Mouse (Mus musculus): Measurements from ENCODE around the gene Cyp3a57.
A peak's percentile ranks its signal among the peaks of the same experiment; 100 is the strongest.
"Not testable (repeated sequence)": the region's sequence is repeated elsewhere in the genome, so short reads cannot be mapped to it uniquely, and the experiment has no call there.

The Cyp3a57 gene

GRCm38 (mm10) chr5:145344941-145345340, at the start of gene Cyp3a57:
TSS of gene Cyp3a57 (plus strand) at chr5:145345279.
- DNase-seq (ENCODE audit: low read depth, low spot score) = no peak

DNA sequence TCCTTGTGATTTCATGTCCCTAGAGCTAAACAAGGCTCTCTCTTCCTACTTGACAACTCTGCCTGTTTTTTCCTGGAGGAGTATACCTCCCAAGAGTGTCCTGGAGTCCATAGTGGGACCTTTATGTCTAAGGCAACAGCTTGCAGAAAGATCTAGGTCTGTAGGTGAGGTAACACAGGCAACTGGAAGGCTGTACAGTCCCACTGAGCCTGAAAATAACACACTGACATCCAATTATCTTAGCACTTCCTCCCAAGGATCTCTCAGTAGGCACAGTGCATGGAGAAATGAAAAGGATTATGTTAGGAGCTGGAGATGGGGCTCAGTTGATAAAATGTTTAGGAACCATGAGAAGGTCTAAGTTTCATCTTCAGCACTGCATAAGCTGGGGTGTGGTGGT, 44.6 kb upstream of the Cyp3a57 start:
- DNase-seq (ENCODE audit: low read depth, low spot score) = no peak

DNA sequence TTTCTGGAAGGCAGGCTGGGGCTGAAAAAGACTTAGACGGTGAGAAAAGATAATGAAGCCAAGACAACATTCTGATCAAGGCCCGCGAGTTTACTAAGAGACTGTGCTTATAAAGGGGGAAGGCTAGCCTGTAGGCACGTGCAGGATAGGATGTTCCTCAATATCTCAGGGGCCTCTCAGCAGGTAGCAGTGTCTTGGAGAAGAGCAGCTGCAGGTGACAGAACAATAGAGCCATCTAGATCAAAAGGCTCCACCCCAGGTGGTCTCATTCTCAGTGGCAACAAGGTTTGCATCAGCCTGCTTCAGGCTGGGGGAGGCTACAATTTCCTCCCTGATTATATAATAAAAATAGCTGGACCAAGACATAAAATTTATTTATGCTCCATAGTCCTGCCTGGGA, 43.3 kb upstream of the Cyp3a57 start:
- peak; percentile 92 for DNase-seq (ENCODE audit: low read depth, low spot score)

GRCm38 (mm10) chr5:145302424-145302823, 42.7 kb upstream of the Cyp3a57 start:
- DNase-seq (ENCODE audit: low read depth, low spot score) = peak; percentile 82

DNA sequence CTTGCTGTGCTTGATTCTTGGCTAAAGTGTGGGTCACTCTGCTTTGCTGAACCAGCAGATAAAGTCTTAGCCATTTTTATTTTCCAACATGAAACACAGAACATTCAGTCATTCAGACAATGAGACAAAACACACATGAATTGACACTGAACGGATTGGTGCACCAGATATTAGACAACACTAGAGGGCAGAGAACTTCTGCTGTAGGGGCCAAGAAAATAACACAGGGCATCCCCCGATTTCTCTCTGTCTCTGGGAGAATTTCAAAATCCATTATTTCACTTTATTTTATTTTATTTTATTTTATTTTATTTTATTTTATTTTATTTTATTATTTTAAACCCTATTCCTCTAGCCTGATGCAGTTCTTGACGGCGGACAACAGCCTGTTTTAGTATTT, 38.1 kb upstream of the Cyp3a57 start:
- DNase-seq (ENCODE audit: low read depth, low spot score) = not testable (repeated sequence)

DNA sequence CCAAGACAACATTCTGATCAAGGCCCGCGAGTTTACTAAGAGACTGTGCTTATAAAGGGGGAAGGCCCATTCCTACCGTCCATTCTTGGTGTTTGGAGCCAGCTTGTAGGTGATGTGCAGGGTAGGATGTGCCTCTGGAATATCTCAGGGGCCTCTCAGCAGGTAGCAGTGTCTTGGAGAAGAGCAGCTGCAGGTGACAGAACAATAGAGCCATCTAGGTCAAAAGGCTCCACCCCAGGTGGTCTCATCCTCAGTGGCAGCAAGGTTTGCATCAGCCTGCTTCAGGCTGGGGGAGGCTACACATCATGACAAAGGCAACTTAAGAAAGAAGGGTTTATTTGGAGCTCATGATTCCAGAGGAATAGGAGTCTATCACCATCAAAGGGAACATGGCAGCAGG, 37.3 kb upstream of the Cyp3a57 start:
- peak; percentile 90 for DNase-seq (ENCODE audit: low read depth, low spot score)

DNA sequence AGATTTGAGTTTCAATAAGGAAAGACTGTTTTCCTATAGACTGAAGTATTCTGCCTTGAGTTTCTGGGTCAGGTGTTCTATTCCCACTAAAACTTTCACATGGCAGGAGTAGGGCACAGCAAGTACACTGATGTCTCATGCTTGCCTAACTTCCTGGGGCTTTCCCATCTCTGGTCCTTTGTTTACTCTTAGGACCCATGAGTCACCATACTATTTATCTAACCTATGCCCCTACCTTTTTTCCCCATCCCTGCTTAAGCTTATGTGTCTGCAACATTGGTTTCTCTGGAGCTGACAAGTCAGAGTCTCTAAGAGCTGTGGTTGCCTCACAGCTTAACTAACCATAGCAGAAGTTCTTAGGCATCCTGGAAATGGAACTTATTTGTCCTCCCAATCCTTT, 31.2 kb upstream of the Cyp3a57 start:
- DNase-seq (ENCODE audit: low read depth, low spot score) = no peak

DNA sequence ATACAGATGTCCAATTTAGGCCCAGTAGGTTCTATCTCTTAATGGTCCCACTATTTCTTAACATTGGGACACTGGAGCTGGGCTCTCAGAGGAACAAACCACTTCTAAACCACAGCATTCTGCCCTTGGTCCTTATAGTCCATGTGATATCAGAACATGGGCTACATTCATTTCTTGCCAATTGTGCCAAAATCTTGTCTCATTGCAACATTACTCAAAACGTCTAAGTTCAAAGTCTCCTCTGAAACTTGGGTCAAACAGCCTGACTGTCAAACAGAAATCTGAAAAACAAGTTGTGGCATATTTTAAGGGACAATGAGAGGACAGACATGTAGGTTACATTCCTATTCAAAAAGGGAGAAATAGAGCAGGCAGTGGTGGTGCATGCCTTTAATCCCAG, 27.9 kb upstream of the Cyp3a57 start:
- no peak for DNase-seq (ENCODE audit: low read depth, low spot score)

GRCm38 (mm10) chr5:145338756-145339155, 6.3 kb upstream of the Cyp3a57 start:
- DNase-seq (ENCODE audit: low read depth, low spot score) = not testable (repeated sequence)

GRCm38 (mm10) chr5:145349697-145350096, 4.6 kb downstream of the Cyp3a57 start:
- DNase-seq (ENCODE audit: low read depth, low spot score) = no peak

DNA sequence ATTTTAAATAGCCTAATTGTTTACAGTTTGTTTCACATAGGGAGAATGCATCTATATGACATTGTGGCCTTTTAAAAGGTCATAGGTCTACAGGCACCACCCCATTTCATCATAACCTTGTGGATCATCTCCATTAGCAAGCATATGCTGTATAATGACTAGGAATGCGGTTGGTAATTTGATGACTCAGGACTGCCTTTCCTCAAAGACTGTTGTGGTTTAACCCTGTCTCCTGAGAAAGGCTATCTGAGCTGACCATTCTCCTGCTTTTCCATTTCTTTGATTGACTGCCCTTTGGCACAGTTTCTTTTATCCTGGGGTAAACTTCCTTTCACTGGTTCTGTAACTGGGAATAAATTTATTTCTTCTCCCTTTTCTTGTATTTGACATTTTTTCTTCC, 8.0 kb downstream of the Cyp3a57 start:
- no peak for DNase-seq (ENCODE audit: low read depth, low spot score)

- DNase-seq (ENCODE audit: low read depth, low spot score) = not testable (repeated sequence)
Observed at GRCm38 (mm10) chr5:145415416-145415815, 70.3 kb downstream of the Cyp3a57 start.

DNA sequence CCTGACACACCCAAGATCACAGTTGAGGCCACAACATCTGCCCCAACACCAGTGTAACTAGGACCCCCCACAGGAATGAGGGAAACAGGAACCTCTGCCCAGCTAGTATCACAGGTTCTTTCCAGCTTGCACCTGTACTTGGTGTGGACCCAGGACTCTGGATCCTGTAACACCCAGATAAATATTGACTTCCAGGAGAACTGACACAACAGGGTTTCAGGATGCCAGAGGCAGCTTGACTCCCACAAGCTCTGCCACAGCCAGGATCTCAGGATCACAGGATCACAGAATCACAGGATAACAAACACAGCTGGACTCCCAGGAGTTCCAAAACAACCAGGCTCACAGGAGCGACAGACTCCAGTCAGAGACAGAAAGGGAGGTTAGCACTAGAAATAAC, 77.2 kb downstream of the Cyp3a57 start:
- no peak for DNase-seq (ENCODE audit: low read depth, low spot score)

GRCm38 (mm10) chr5:145431004-145431403, 85.9 kb downstream of the Cyp3a57 start:
- no peak for DNase-seq (ENCODE audit: low read depth, low spot score)

- no peak for DNase-seq (ENCODE audit: low read depth, low spot score)
Observed at GRCm38 (mm10) chr5:145433688-145434087, 88.6 kb downstream of the Cyp3a57 start.
